ENCODE assay signal across 24 mouse cellular contexts in the genomic region with DNA sequence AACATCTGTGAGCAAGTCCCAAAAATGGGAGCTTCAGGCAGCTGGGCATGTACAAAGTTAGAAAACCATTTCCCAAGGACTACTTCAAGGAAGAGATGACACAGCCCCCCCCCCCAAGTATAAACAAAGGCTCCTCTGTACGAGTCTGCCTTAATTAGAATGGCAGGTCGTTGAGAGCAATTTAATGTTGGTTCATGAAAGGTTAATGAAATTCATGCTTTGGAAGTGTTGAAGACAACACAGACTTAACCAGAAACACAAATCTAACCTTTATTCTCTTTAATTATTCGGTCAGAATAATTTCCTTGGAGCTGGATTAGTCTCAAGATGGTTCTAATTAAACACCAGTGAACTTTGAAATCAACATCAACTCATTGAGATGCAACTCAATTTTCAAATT. TPM values are rescaled to one million over a fixed set of nuclear protein-coding genes. Genes with fewer than 3 reads are reported as not detected.
DNase-seq lines count a peak whose midpoint lies in the region; ATAC-seq and TF ChIP-seq lines count a peak whose summit lies in the region.
"Had no signal": no experiment of that assay in that cellular context is flagged by ENCODE, and none has a peak within 500 bp of the region (broad histone marks: within the 10 kb centered on the region; RNA-seq: fewer than 3 reads in every experiment).

No protein-coding gene starts in this region.

- WGBS in forebrain, embryonic 13.5 days = 35% methylated on average over 3 of the region's 3 CpGs
- WGBS in forebrain, embryonic 16.5 days = 18% methylated on average over 3 of the region's 3 CpGs
- 61% methylated on average over 3 of the region's 3 CpGs for WGBS in midbrain, embryonic 13.5 days
- 55% methylated on average over 3 of the region's 3 CpGs for WGBS in midbrain, embryonic 16.5 days

- no peaks in the 10 kb centered on the region; the same call in 1 of the 2 replicates for H3K36me3 ChIP-seq in forebrain, embryonic 13.5 days (ENCODE audit: poor library complexity, severe bottlenecking)
- no peaks in the 10 kb centered on the region for H3K36me3 ChIP-seq in forebrain, embryonic 16.5 days (ENCODE audit: control insufficient read depth, insufficient read depth)
- H3K36me3 ChIP-seq in midbrain, embryonic 13.5 days = 0 out of 2 replicates have a peak, but pooled peaks cover 4% of the 10 kb centered on the region
- no peaks in the 10 kb centered on the region for H3K36me3 ChIP-seq in midbrain, embryonic 16.5 days (ENCODE audit: control insufficient read depth, insufficient read depth, low read length)
- H3K36me3 ChIP-seq: heart, embryonic 15.5 days had no signal

- H3K4me2 ChIP-seq in forebrain, embryonic 13.5 days = no peak overlapping the region
- no peak overlapping the region for H3K4me2 ChIP-seq in forebrain, embryonic 16.5 days (ENCODE audit: low read length)
- H3K4me2 ChIP-seq in midbrain, embryonic 13.5 days (replicated peaks) = no peak overlapping the region
- no peak overlapping the region for H3K4me2 ChIP-seq in midbrain, embryonic 16.5 days (ENCODE audit: low read length)
- H3K4me2 ChIP-seq: heart, embryonic 12.5 days; heart, embryonic 15.5 days; hindbrain, embryonic 14.5 days had no signal

- ATAC-seq in forebrain, embryonic 13.5 days = peak; percentile 29; the same call in 1 of the 2 replicates
- ATAC-seq in forebrain, embryonic 16.5 days = no peak
- peak; percentile 32; the same call in 1 of the 2 replicates for ATAC-seq in midbrain, embryonic 13.5 days
- ATAC-seq in midbrain, embryonic 16.5 days = no peak
- ATAC-seq: activated CD4-positive, CD25-positive, alpha-beta regulatory T cell, adult 4 months; CD4-positive, CD25-positive, alpha-beta regulatory T cell, adult 4 months; hindbrain, postnatal 0 days; inflammation-experienced regulatory T-cells, adult 6 months; intestine, embryonic 16.5 days had no signal

- H3K4me3 ChIP-seq in forebrain, embryonic 13.5 days = no peak overlapping the region
- H3K4me3 ChIP-seq in forebrain, embryonic 16.5 days (replicated peaks; ENCODE audit: low read length) = no peak overlapping the region
- H3K4me3 ChIP-seq in midbrain, embryonic 13.5 days (replicated peaks) = no peak overlapping the region
- no peak overlapping the region for H3K4me3 ChIP-seq in midbrain, embryonic 16.5 days (ENCODE audit: low read depth, low read length)
- H3K4me3 ChIP-seq: heart, embryonic 12.5 days; heart, embryonic 15.5 days; hindbrain, embryonic 10.5 days had no signal

- TF ChIP-seq POLR2A in brain, embryonic 14.5 days (IDR thresholded peaks at IDR 0.05; ENCODE audit: borderline replicate concordance, extremely low read depth, insufficient read depth, insufficient read length, poor library complexity, severe bottlenecking) = no peak

- TF ChIP-seq CTCF in brain, embryonic 14.5 days (IDR thresholded peaks at IDR 0.05; ENCODE audit: borderline replicate concordance, extremely low read depth, insufficient read depth, insufficient read length) = no peak

- no peaks in the 10 kb centered on the region for H3K27me3 ChIP-seq in forebrain, embryonic 13.5 days
- H3K27me3 ChIP-seq in forebrain, embryonic 16.5 days (replicated peaks; ENCODE audit: control insufficient read depth, insufficient read depth, low read length) = no peaks in the 10 kb centered on the region
- no peaks in the 10 kb centered on the region for H3K27me3 ChIP-seq in midbrain, embryonic 13.5 days
- no peaks in the 10 kb centered on the region for H3K27me3 ChIP-seq in midbrain, embryonic 16.5 days (ENCODE audit: control insufficient read depth, insufficient read depth, low read depth, low read length)
- H3K27me3 ChIP-seq: heart, embryonic 12.5 days; heart, embryonic 15.5 days had no signal

- H3K4me1 ChIP-seq in forebrain, embryonic 13.5 days = peaks cover 4% of the 10 kb centered on the region; the same call in 1 of the 2 replicates
- no peaks in the 10 kb centered on the region for H3K4me1 ChIP-seq in forebrain, embryonic 16.5 days (replicated peaks; ENCODE audit: control insufficient read depth, insufficient read depth, low read length)
- H3K4me1 ChIP-seq in midbrain, embryonic 13.5 days (replicated peaks) = no peaks in the 10 kb centered on the region
- H3K4me1 ChIP-seq in midbrain, embryonic 16.5 days (ENCODE audit: control insufficient read depth, insufficient read depth, low read length) = no peaks in the 10 kb centered on the region
- H3K4me1 ChIP-seq: heart, embryonic 12.5 days; heart, embryonic 15.5 days; hindbrain, embryonic 10.5 days had no signal

- H3K9me3 ChIP-seq in forebrain, embryonic 13.5 days (replicated peaks) = no peaks in the 10 kb centered on the region; the same call in 1 of the 2 replicates
- H3K9me3 ChIP-seq in forebrain, embryonic 16.5 days (ENCODE audit: control insufficient read depth, low read length) = peaks cover 3% of the 10 kb centered on the region; the same call in 1 of the 2 replicates
- H3K9me3 ChIP-seq in midbrain, embryonic 13.5 days = 0 out of 2 replicates have a peak, but pooled peaks cover 2% of the 10 kb centered on the region
- no peaks in the 10 kb centered on the region for H3K9me3 ChIP-seq in midbrain, embryonic 16.5 days (replicated peaks; ENCODE audit: control insufficient read depth, low read length, poor library complexity, severe bottlenecking)
- H3K9me3 ChIP-seq: heart, embryonic 15.5 days had no signal

- DNase-seq in Muller cell, postnatal 12 days (ENCODE audit: inconsistent ontology term) = peak; percentile 48
- DNase-seq in brain, embryonic 14.5 days (ENCODE audit: low read depth) = peak; percentile 48
- DNase-seq: adrenal gland, adult 8-10 months; adrenal gland, postnatal 25 days; cerebellum, adult 18-20 months; cerebellum, adult 9-10 months; cerebellum, postnatal 14 days; gastrocnemius, postnatal 25 days; heart, adult 18-20 months; heart, postnatal 10 days; heart, postnatal 36 days had no signal

- no peak overlapping the region for H3K9ac ChIP-seq in forebrain, embryonic 13.5 days
- H3K9ac ChIP-seq in forebrain, embryonic 16.5 days (replicated peaks; ENCODE audit: low read depth, low read length) = no peak overlapping the region
- no peak overlapping the region for H3K9ac ChIP-seq in midbrain, embryonic 13.5 days (replicated peaks)
- no peak overlapping the region for H3K9ac ChIP-seq in midbrain, embryonic 16.5 days (ENCODE audit: low read depth, low read length)
- H3K9ac ChIP-seq: heart, embryonic 12.5 days; heart, embryonic 15.5 days; hindbrain, embryonic 14.5 days had no signal

- H3K27ac ChIP-seq in forebrain, embryonic 13.5 days = no peak overlapping the region
- no peak overlapping the region for H3K27ac ChIP-seq in forebrain, embryonic 16.5 days (ENCODE audit: low read length)
- H3K27ac ChIP-seq in midbrain, embryonic 13.5 days = no peak overlapping the region
- no peak overlapping the region for H3K27ac ChIP-seq in midbrain, embryonic 16.5 days (ENCODE audit: low read length)
- H3K27ac ChIP-seq: heart, embryonic 15.5 days; hindbrain, embryonic 10.5 days; hindbrain, embryonic 14.5 days; hindbrain, postnatal 0 days had no signal

RNA-seq across cellular contexts. Expression of a gene that starts 29.4 kb away (rescaled TPM):
- 180 and 182 TPM in 2 replicates for polyA plus RNA-seq in forebrain, embryonic 13.5 days (2015; fragmentation: Nextera tagmentation; extraction: Ambion mirVana)
- 179 and 181 TPM in 2 replicates for polyA plus RNA-seq in forebrain, embryonic 16.5 days (2015; fragmentation: Nextera tagmentation; extraction: Ambion mirVana)
- 184 and 188 TPM in 2 replicates for polyA plus RNA-seq in midbrain, embryonic 13.5 days (2015; fragmentation: Nextera tagmentation; extraction: Ambion mirVana)
- polyA plus RNA-seq in midbrain, embryonic 16.5 days (2015; fragmentation: Nextera tagmentation; extraction: Ambion mirVana) = 179 and 191 TPM in 2 replicates
- polyA plus RNA-seq in brain, embryonic 14.5 days (2012; rRNA removed) = 246 and 257 TPM in 2 replicates

Comparison
In these comparisons a context has a peak if more than half of its experiments do, and no peak if none do; other contexts are left out.
1. ATAC-seq: peak in forebrain, embryonic 13.5 days (single experiment) and midbrain, embryonic 13.5 days (single experiment); none in forebrain, embryonic 16.5 days (single experiment) and midbrain, embryonic 16.5 days (single experiment).